Mouse (Mus musculus): Measurements from ENCODE around the gene Eif3k.

Gene Eif3k

DNA sequence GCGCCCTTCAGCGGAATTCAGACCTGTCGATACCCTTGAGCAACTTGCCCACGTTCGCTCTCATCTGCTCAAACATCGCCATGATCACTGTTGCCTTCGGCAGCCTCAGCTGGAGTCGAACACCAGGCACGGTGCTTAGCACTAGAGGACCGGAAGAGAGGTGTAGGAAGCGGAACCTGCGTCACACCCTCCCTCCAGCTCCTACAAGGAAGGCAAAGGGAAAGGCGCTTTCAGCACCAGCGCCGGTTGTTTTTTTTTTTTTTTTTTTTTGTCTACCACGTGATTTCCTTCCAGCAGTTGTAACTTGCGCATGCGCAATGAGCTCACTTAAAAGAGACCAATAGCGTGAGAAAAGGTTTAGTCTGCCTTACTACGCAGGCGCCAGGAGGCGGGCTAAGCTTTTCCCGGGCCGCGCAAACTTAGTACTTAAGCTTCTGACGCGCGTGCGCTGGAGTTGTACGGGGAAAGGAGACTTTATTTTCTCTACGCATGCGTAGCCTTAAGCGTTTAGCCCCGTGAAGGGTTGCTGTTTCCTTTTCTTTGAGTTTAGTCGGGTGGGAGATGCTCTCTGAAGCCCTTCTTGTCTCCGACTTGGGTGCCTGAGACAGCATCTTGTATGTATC lies at the start of gene Eif3k, which contains the start of gene Map4k1:
TSS of gene Eif3k (minus strand) at position 214 of the 623 bp plus-strand sequence.
TSS of gene Map4k1 (plus strand) at position 400 of the 623 bp plus-strand sequence.
- DNase-seq (ENCODE audit: low spot score in 2 of 2): peak; percentile 97

DNA sequence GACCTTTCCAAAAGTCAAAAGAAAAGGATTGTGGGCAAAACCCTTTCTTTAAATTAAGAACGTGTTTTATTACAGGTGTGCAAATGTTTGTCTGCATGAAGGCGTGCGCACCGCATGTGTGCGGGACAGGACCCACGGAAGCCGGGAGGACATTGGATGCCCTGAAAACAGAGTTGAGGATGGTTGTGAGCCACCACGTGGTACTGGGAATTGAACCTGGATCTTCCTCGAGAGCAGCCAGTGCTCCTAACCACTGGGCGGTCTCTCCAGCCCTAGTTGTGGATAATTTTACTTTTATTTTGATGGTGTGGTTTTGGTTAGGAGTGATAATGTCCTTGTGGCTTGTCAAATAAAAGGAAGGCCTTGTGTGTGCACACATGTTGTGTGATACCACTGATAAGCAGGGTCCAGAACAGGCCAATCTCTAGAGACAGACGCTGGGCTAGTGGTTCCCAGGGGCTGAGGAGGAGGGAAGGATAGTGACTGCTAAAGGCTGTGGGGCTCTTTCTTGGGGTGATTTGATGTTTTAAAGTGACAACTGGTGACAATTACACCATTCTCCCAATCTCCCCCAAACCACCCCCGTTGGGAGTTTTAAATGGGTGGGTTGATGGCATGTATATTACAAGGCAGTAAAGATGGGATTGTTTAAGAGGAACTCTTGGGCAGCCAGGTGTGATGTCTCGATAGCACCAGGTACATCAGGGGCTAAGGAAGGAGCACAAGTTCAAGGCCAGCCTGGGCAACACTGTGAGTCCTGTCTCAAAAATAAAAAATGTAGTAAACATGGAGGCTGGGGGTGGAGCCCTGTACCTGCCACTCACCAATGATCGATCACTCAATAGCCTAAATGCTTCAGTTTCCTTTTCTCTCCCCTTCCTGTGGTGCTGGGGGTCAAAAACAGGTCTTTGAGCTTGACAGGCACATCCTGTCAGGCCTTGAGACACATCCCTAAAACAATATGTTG lies 48.3 kb upstream of the Eif3k start:
- no peak for DNase-seq (ENCODE audit: low spot score in 2 of 2)

- DNase-seq (ENCODE audit: low spot score in 2 of 2): no peak
These were observed 47.1 kb upstream of the Eif3k start for GRCm38 (mm10) chr7:29028761-29029160.

DNA sequence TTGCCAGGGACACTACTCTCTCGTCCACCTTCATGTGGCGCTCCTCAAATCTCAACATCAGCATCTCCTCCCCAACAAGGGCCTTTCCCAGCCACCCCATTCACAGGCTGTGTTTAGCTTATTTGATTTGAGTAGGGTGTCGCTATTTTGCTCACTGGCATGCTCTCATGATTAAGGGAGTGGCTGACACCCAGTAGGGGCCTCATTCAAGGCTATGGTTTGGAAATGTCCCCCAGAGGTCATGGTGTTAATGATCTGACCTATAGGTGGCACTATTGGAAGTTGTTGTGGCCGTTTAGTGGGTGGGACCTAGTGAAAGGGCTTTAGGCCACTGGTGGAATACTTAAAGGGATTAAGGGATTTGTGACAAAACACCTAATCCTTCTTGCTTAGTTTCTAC lies 45.1 kb upstream of the Eif3k start:
- no peak for DNase-seq (ENCODE audit: low spot score in 2 of 2)

DNA sequence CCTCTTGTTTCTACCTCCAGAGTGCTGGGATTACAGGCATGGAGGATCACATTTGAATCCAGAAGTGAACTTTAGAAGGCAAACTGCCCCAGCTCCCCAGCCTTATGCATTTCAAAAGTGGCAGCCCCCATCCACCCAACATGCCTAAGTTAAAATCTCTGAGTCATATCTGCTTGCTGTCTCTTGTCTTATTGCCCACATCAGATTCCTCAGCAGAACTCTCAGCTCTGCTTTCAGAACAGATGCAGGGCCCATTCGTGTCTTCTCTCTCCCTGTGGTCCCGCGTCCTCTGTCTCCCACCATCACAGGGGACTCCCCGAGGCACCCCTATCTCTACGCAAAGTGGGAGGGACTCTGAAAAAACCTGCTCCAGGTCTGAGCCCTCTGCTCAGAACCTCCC lies 44.5 kb upstream of the Eif3k start:
- DNase-seq (ENCODE audit: low spot score in 2 of 2): no peak

DNA sequence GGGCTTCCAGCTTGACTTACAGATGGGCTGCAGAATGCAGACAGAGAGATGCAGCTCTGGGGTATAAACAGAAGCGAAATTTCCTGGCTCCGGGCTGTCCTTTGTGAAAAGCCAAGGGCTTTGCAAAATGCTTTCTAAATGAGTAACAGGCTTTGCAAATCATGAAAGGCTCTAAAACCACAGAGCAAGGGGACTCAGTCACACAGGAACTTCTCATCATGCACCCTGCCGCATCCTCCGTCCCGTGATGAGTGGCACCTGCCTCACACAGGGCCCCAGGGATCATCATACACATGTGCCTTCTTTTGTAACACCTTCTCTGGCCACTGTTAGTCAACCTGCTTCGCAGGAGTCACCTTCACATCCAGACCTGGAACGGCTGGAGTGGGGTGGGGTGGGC lies 43.9 kb upstream of the Eif3k start:
- DNase-seq (ENCODE audit: low spot score in 2 of 2): peak; percentile 27

- DNase-seq (ENCODE audit: low spot score in 2 of 2): no peak
These were observed 41.9 kb upstream of the Eif3k start for GRCm38 (mm10) chr7:29023514-29023913.

GRCm38 (mm10) chr7:29022479-29022878 lies 40.8 kb upstream of the Eif3k start:
- DNase-seq (ENCODE audit: low spot score in 2 of 2): no peak

DNA sequence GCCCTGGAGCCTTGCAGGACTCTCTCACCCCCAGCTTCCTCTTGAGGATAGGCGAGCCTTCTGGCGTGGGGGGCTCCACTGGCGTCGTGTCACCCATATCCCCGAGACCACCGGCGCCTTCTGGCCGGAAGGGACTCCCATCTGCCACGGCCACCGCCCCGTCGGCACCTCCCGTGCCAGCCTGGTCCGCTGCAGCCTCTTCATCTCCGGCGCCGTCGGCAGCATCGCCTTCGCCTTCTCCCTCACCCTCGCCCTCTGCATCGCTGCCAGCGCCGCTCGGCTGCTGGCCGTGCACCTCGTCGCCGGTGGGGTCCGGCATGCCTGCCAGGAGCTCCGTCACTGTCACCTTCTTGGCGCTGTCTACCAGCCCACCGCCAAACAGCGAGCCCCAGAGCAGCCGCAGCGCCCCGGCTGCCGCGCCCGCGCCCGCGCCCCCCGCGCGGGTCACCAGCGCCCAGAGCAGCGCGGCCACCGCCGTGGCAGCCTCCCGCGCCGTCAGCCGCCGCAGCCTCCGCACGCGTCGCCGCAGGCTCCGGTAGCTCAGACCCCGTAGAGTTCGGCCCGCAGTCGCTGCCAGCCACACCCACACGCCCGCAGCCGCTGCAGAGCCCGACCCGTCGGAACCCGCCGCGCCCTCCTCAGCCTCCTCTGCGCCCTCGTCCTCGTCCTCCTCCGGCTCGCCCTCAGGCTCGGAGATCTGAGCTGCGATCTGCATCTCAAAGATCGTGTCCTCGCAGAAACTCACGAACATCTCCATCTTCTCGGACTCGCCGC lies 38.0 kb upstream of the Eif3k start:
- DNase-seq (ENCODE audit: low spot score in 2 of 2): no peak

GRCm38 (mm10) chr7:29017222-29017621 lies 35.6 kb upstream of the Eif3k start:
- DNase-seq (ENCODE audit: low spot score in 2 of 2): no peak

GRCm38 (mm10) chr7:29016440-29016839 lies 34.8 kb upstream of the Eif3k start:
- DNase-seq (ENCODE audit: low spot score in 2 of 2): no peak

DNA sequence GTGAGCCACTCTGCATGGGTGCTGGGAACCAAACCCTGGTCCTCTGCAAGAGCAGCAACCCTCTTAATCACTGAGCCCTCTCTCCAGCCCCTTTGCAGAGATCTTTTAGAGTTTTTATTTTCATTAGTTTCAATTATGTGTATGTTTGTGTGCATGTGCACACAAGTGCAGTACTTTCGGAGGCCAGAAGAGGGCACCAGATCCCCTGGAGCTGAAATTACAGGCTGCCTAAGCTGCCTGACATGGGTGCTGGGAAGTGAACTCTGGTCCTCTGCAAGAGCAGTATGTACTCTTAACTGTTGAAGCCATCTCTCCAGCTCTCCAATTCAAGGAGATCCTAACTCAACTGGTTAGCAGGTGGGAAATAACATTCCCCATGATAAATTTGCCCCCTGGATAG lies 33.3 kb upstream of the Eif3k start:
- no peak for DNase-seq (ENCODE audit: low spot score in 2 of 2)

DNA sequence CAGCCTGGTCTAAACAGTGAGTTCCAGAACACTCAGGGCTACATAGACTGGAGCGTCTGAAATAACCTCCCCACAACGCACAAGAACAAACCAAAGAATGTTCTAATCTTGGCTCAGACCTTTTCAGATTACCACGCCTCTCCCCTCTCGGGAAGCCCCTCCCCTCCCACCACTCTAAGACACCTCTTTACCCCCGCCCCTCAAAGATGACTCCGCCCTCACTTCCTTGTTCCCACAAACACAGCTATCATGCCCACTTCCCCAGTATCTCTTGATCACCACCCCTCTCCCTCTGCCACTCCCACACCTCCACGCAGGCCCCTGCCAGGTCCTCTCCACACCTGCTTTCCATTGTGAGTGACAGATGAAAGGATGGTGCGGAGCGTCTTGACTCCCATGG lies 27.1 kb upstream of the Eif3k start:
- DNase-seq (ENCODE audit: low spot score in 2 of 2): no peak

- no peak for DNase-seq (ENCODE audit: low spot score in 2 of 2)
These were observed 26.5 kb upstream of the Eif3k start for GRCm38 (mm10) chr7:29008171-29008570.

GRCm38 (mm10) chr7:29007224-29008101 lies 25.8 kb upstream of the Eif3k start:
- no peak for DNase-seq (ENCODE audit: low spot score in 2 of 2)

DNA sequence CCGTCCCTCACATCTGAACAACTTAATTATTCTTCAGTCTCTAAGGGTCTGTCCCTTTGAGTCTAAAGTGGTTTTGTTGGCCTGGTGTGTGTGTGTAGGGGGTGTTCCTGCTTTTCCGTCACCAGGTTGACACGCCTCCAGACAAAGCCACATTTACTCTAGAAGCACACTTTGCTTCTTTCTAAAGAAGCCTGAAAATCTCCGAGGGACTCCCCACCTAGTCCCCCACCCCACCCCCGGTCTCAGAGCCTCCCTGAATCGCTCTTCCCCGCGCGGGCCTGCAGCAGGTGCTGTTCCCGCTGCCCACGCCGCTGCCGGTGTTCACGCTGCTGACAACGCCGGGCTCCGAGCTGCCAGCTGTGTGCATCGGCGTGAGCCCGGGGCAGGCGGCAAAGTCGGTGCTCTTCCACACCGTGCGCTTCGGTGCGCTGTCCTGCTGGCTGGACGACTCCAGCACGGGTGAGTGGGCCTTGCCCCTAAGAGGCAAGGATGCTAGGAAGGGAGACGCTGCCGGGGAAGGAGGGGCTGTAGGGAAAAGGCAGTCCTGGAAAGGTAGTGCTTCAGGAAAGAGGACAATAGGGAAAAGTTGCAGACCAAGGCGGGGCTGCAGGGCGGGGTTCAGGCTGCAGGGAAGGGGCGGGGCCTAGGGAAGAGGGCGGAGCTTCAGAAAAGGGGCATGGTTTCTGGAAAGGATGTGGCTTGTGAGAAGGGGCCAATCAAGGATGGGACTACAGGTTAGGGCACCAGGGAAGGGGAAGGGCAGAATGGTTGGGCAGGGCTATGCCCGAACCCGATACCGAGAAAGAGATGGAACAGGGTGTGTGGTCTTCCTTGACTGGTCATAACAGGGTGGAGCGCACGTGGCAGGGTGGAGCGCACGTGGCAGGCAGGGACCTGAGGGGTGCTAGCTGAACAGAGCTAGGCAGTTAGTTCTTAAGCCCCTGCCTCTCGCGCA lies 19.3 kb upstream of the Eif3k start:
- peak; percentile 78 to 86 for DNase-seq (ENCODE audit: low spot score in 2 of 2)

DNA sequence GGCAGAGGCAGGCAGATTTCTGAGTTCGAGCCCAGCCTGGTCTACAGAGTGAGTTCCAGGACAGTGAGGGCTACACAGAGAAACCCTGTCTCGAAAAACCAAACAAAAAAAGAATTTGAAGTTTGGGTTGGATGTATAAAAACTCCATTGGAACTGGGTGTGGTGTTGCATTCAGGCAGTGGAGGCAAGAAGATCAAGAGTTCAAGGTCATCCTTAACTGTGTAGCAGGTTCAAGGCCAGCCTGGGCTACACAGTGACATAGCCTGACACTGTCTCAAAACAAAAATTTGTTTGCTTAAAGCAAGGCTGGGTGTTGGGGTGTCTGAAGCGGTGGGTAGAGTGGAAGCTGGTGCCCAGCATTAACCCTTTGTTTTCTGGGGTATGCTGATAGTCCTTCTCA lies 11.7 kb upstream of the Eif3k start:
- DNase-seq (ENCODE audit: low spot score in 2 of 2): no peak

- DNase-seq (ENCODE audit: low spot score in 2 of 2): no peak
These were observed 11.3 kb upstream of the Eif3k start for GRCm38 (mm10) chr7:28992997-28993396.

GRCm38 (mm10) chr7:28991616-28992015 lies 10.0 kb upstream of the Eif3k start:
- peak in 1 of 2 experiments; percentile 27 for DNase-seq (ENCODE audit: low spot score in 2 of 2)

DNA sequence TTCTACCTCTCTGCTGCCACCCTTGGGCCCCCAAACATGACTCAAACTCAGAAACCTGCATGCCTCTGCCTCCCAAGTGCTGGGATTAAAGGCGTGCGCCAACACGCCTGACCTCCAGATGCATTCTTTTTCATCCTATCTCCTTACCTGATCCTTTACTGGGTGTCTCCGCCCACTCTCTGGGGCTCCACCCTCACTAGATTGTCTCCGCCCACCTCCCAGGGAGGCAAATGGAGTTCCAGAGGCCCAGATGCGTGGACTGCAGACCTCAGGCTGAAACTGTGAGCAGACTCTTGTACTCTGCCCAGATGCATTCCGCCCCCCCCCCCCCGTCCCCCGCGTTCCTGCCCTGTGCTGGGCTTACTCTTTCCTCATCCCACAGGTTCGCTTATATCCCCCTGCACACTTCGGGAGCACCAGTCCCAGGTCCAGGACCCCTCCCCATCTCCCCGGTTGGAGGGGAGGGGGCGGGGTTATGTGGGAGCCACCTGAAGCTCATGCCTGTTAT lies 9.2 kb upstream of the Eif3k start:
- no peak for DNase-seq (ENCODE audit: low spot score in 2 of 2)
